Mouse (Mus musculus) frontal cortex, adult 2 months (tissue): Measurements from ENCODE around the gene Npdc1. TPM values are rescaled to one million over a fixed set of nuclear protein-coding genes. Genes with fewer than 3 reads are reported as not detected.

Source experiments
- polyA plus RNA-seq: library from polyadenylated mRNA; depleted of rRNA; stranded (reverse); fragments of >200 nt; gene quantifications from 2 replicates; pipeline ENCODE4 v1.2.3, GENCODE M21; 2012; rRNA removed

The Npdc1 gene
- polyA plus RNA-seq, 1 experiment = 383 TPM

Other genes starting within 250 kb of the Npdc1 start
- gene Nrarp, start 218.6 kb upstream of the Npdc1 start, polyA plus RNA-seq = 38.7 and 39.1 TPM in 2 replicates
- gene Tor4a, start 202.5 kb upstream of the Npdc1 start, polyA plus RNA-seq = 2.6 and 3.0 TPM in 2 replicates
- gene Nelfb, start 187.9 kb upstream of the Npdc1 start, polyA plus RNA-seq = 60.2 and 65.6 TPM in 2 replicates
- gene Stpg3, start 184.7 kb upstream of the Npdc1 start, polyA plus RNA-seq = 0.06 and 0.15 TPM in 2 replicates
- gene Fam166a, start 180.6 kb upstream of the Npdc1 start, polyA plus RNA-seq = 0.16 and 0.19 TPM in 2 replicates
- 499 and 548 TPM in 2 replicates for gene Tubb4b, start 174.6 kb upstream of the Npdc1 start, polyA plus RNA-seq
- 0.08 and 0.15 TPM in 2 replicates for gene Slc34a3, start 165.0 kb upstream of the Npdc1 start, polyA plus RNA-seq
- gene Rnf224, start 162.6 kb upstream of the Npdc1 start, polyA plus RNA-seq = not detected in 2 replicates
- 248 and 300 TPM in 2 replicates for gene Rnf208, start 157.1 kb upstream of the Npdc1 start, polyA plus RNA-seq
- gene Cysrt1, start 156.9 kb upstream of the Npdc1 start, polyA plus RNA-seq = 0.24 and 0.53 TPM in 2 replicates
- 15.8 and 16.4 TPM in 2 replicates for gene AL732309.1, start 152.5 kb upstream of the Npdc1 start, polyA plus RNA-seq
- 29.8 and 31.1 TPM in 2 replicates for gene Tmem203, start 143.9 kb upstream of the Npdc1 start, polyA plus RNA-seq
- gene Tprn, start 136.7 kb upstream of the Npdc1 start, polyA plus RNA-seq = 13.5 and 18.9 TPM in 2 replicates
- gene Ssna1, start 126.9 kb upstream of the Npdc1 start, polyA plus RNA-seq = 75.4 and 86.0 TPM in 2 replicates
- gene Anapc2, start 126.9 kb upstream of the Npdc1 start, polyA plus RNA-seq = 69.9 and 79.0 TPM in 2 replicates
- not detected in 2 replicates for gene Tmem210, start 111.2 kb upstream of the Npdc1 start, polyA plus RNA-seq
- gene Lrrc26, start 109.4 kb upstream of the Npdc1 start, polyA plus RNA-seq = 0.15 TPM in 1 of 2 replicates, not detected in the other
- 313 and 325 TPM in 2 replicates for gene Grin1, start 80.2 kb upstream of the Npdc1 start, polyA plus RNA-seq
- gene Man1b1, start 67.0 kb upstream of the Npdc1 start, polyA plus RNA-seq = 31.1 and 31.8 TPM in 2 replicates
- gene Dpp7, start 43.0 kb upstream of the Npdc1 start, polyA plus RNA-seq = 62.5 and 63.9 TPM in 2 replicates
- gene Uap1l1, start 33.7 kb upstream of the Npdc1 start, polyA plus RNA-seq = 15.0 and 17.9 TPM in 2 replicates
- gene Sapcd2, start 27.0 kb upstream of the Npdc1 start, polyA plus RNA-seq = 3.9 and 5.3 TPM in 2 replicates
- gene Entpd2, start 3.5 kb upstream of the Npdc1 start, polyA plus RNA-seq = 14.1 and 19.3 TPM in 2 replicates
- gene Fut7, start 23.9 kb downstream of the Npdc1 start, polyA plus RNA-seq = 0.40 and 0.67 TPM in 2 replicates
- gene Abca2, start 29.4 kb downstream of the Npdc1 start, polyA plus RNA-seq = 107 TPM in 2 replicates
- 0.42 and 1.4 TPM in 2 replicates for gene Clic3, start 57.5 kb downstream of the Npdc1 start, polyA plus RNA-seq
- 110 and 114 TPM in 2 replicates for gene Paxx, start 61.7 kb downstream of the Npdc1 start, polyA plus RNA-seq
- gene Ptgds, start 70.7 kb downstream of the Npdc1 start, polyA plus RNA-seq = 2,136 and 2,926 TPM in 2 replicates
- gene Lcn12, start 94.6 kb downstream of the Npdc1 start, polyA plus RNA-seq = not detected in 2 replicates
- 64.7 and 72.3 TPM in 2 replicates for gene Fbxw5, start 101.4 kb downstream of the Npdc1 start, polyA plus RNA-seq
- 2.5 and 2.8 TPM in 2 replicates for gene C8g, start 102.4 kb downstream of the Npdc1 start, polyA plus RNA-seq
- gene Traf2, start 147.6 kb downstream of the Npdc1 start, polyA plus RNA-seq = 8.1 and 9.1 TPM in 2 replicates
- 287 and 289 TPM in 2 replicates for gene Edf1, start 158.5 kb downstream of the Npdc1 start, polyA plus RNA-seq
- 2.1 and 2.5 TPM in 2 replicates for gene Mamdc4, start 175.5 kb downstream of the Npdc1 start, polyA plus RNA-seq
- gene Phpt1, start 175.9 kb downstream of the Npdc1 start, polyA plus RNA-seq = 134 and 161 TPM in 2 replicates
- 114 and 122 TPM in 2 replicates for gene Ajm1, start 182.4 kb downstream of the Npdc1 start, polyA plus RNA-seq
- gene Rabl6, start 209.2 kb downstream of the Npdc1 start, polyA plus RNA-seq = 130 and 148 TPM in 2 replicates
- gene Ccdc183, start 218.3 kb downstream of the Npdc1 start, polyA plus RNA-seq = 0.06 TPM in 1 of 2 replicates, not detected in the other
- 66.7 and 72.2 TPM in 2 replicates for gene Tmem141, start 222.7 kb downstream of the Npdc1 start, polyA plus RNA-seq
- 0.17 and 0.28 TPM in 2 replicates for gene Fcna, start 228.7 kb downstream of the Npdc1 start, polyA plus RNA-seq